Mouse (Mus musculus) left cerebral cortex, adult 9 months (tissue): ENCODE data around the gene Ndufaf7.

ENCODE experiments used
- DNase-seq, 2 experiments: peaks; one replicate each; pipeline ENCODE4 v3.0.0; 2022; ENCODE audit warnings: low spot score in 2 of 2

Gene Ndufaf7

GRCm38 (mm10) chr17:78936466-78937228 lies at the start of gene Ndufaf7, which contains the start of gene Cebpz:
Ndufaf7 (plus strand) TSS chr17:78937136.
Cebpz (minus strand) TSS chr17:78937066.
- peak; percentile 94 to 98 for DNase-seq

- DNase-seq, result no peak
Observed at GRCm38 (mm10) chr17:78888554-78888953, 48.4 kb upstream of the Ndufaf7 start.

GRCm38 (mm10) chr17:78889184-78889583 lies 47.8 kb upstream of the Ndufaf7 start:
- DNase-seq, result no peak

GRCm38 (mm10) chr17:78891020-78891419 lies 45.9 kb upstream of the Ndufaf7 start:
- DNase-seq, result no peak

GRCm38 (mm10) chr17:78894991-78895390 lies 41.9 kb upstream of the Ndufaf7 start:
- DNase-seq, result no peak

- DNase-seq, result peak in 1 of 2 experiments; percentile 31
Observed at GRCm38 (mm10) chr17:78895394-78895793, 41.5 kb upstream of the Ndufaf7 start.

- DNase-seq, result no peak
Observed at GRCm38 (mm10) chr17:78903158-78903557, 33.8 kb upstream of the Ndufaf7 start.

GRCm38 (mm10) chr17:78906892-78907291 lies 30.0 kb upstream of the Ndufaf7 start, which contains the start of gene Sult6b1:
Sult6b1 (minus strand) TSS chr17:78906992.
- no peak for DNase-seq

GRCm38 (mm10) chr17:78909374-78909773 lies 27.6 kb upstream of the Ndufaf7 start:
- no peak for DNase-seq

- no peak for DNase-seq
Observed at GRCm38 (mm10) chr17:78912861-78913281, 24.1 kb upstream of the Ndufaf7 start.

- no peak for DNase-seq
Observed at GRCm38 (mm10) chr17:78913921-78914320, 23.0 kb upstream of the Ndufaf7 start.

- no peak for DNase-seq
Observed at GRCm38 (mm10) chr17:78915772-78916171, 21.2 kb upstream of the Ndufaf7 start.

- peak; percentile 83 to 92 for DNase-seq
Observed at GRCm38 (mm10) chr17:78916369-78916813, 20.5 kb upstream of the Ndufaf7 start, which contains the start of gene Cebpzos. Cebpzos (plus strand) TSS chr17:78916500.

- DNase-seq, result no peak
Observed at GRCm38 (mm10) chr17:78916899-78917298, 20.0 kb upstream of the Ndufaf7 start.

GRCm38 (mm10) chr17:78917696-78918095 lies 19.2 kb upstream of the Ndufaf7 start:
- no peak for DNase-seq

- DNase-seq, result no peak
Observed at GRCm38 (mm10) chr17:78935857-78936256, 1.1 kb upstream of the Ndufaf7 start.

GRCm38 (mm10) chr17:78937229-78937853 lies 405 bp downstream of the Ndufaf7 start:
- no peak for DNase-seq

GRCm38 (mm10) chr17:78938927-78939326 lies 2.0 kb downstream of the Ndufaf7 start:
- no peak for DNase-seq

GRCm38 (mm10) chr17:78942579-78942978 lies 5.6 kb downstream of the Ndufaf7 start:
- no peak for DNase-seq

- DNase-seq, result no peak
Observed at GRCm38 (mm10) chr17:78951225-78951624, 14.3 kb downstream of the Ndufaf7 start.

- DNase-seq, result no peak
Observed at GRCm38 (mm10) chr17:78952070-78952469, 15.1 kb downstream of the Ndufaf7 start.

- DNase-seq, result no peak
Observed at GRCm38 (mm10) chr17:78953240-78953639, 16.3 kb downstream of the Ndufaf7 start.

- DNase-seq, result no peak
Observed at GRCm38 (mm10) chr17:78959473-78959872, 22.5 kb downstream of the Ndufaf7 start.
